Mouse (Mus musculus) liver, embryonic 16.5 days (tissue): Measurements from ENCODE around the gene St7. TPM values are rescaled to one million over a fixed set of nuclear protein-coding genes. Genes with fewer than 3 reads are reported as not detected.

ENCODE experiments used
- ATAC-seq: fragments of 200-750 bp; cut with Nextera tagmentation; 2 replicates; pipeline ENCODE4 v1.8.0; 2017; ENCODE audit warnings: low read depth, mild to moderate bottlenecking, moderate number of reproducible peaks, moderate library complexity
- H3K27ac ChIP-seq: fragments of 300-500 bp; sonication (generic); 2 replicates; pipeline ENCODE4 v1.5.1; 2014; ENCODE audit warnings: mild to moderate bottlenecking, low read length
- H3K27me3 ChIP-seq: fragments of 300-500 bp; sonication (generic); 2 replicates; pipeline ENCODE4 v1.6.1; 2014; ENCODE audit warnings: low read depth, low read length, mixed read lengths; ENCODE audit not compliant: control insufficient read depth, insufficient read depth
- H3K36me3 ChIP-seq: fragments of 300-500 bp; sonication (generic); 2 replicates; pipeline ENCODE4 v1.6.1; 2014; ENCODE audit warnings: mild to moderate bottlenecking; ENCODE audit not compliant: control insufficient read depth, insufficient read depth
- H3K4me1 ChIP-seq: fragments of 300-500 bp; sonication (generic); 2 replicates; pipeline ENCODE4 v1.6.1; 2014; ENCODE audit warnings: low read depth, low read length, mixed read lengths; ENCODE audit not compliant: control insufficient read depth
- H3K4me2 ChIP-seq: fragments of 300-500 bp; sonication (generic); 2 replicates; pipeline ENCODE4 v1.6.1; 2014; ENCODE audit warnings: low read depth, low read length, mixed read lengths
- H3K4me3 ChIP-seq: fragments of 300-500 bp; sonication (generic); 2 replicates; pipeline ENCODE4 v1.5.1; 2014; ENCODE audit warnings: low read depth, mild to moderate bottlenecking, low read length
- H3K9ac ChIP-seq: fragments of 300-500 bp; sonication (generic); 2 replicates; pipeline ENCODE4 v1.6.1; 2014; ENCODE audit warnings: low read depth, low read length
- H3K9me3 ChIP-seq: fragments of 300-500 bp; sonication (generic); replicated peaks from 2 replicates; pipeline ENCODE4 v1.6.1; 2016; ENCODE audit warnings: low read length; ENCODE audit not compliant: control insufficient read depth
- WGBS: fragments of 180-500 bp; shearing (Covaris S2); extraction: QIAGEN DNeasy Blood & Tissue Kit; methylation state at CpG from one replicate; pipeline ENCODE4 v1.1.7; 2014; ENCODE audit not compliant: insufficient replicate concordance; 5-methylcytosine and 5-hydroxymethylcytosine counted together
- polyA plus RNA-seq: library from polyadenylated mRNA; unstranded; fragments of >200 nt; fragmentation: Nextera tagmentation; extraction: Ambion mirVana; gene quantifications from 2 replicates; pipeline ENCODE4 v1.2.1, GENCODE M21; 2015

The St7 gene
- polyA plus RNA-seq, 1 experiment from 2014 or later = 9.3 TPM

DNA sequence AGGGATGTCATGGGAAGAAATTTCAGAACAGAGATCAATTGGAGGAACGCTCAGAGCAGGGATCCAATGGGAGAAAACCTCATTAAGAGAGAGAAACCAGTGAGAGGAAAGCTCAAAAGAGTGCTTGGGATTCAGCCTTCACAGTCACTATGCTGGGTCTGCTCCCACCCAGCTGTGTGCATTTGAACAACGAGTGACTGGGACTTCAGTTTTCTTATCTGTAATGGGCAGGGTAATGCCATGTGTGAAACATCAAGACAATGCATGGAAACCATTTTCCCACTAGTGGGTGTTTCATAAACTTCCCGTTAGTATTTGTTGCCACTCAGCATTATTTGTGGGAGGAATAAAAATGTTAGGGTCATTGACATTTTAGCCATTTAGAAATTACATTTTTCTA lies 111.7 kb downstream of the St7 start:
- no peak overlapping the region for H3K27ac ChIP-seq
- H3K9me3 ChIP-seq = no peaks in the 10 kb centered on the region
- H3K4me2 ChIP-seq = no peak overlapping the region
- no peak overlapping the region for H3K4me3 ChIP-seq
- WGBS = 36% methylated on average over 3 of the region's 3 CpGs
- H3K9ac ChIP-seq = no peak overlapping the region
- H3K27me3 ChIP-seq = no peaks in the 10 kb centered on the region
- H3K36me3 ChIP-seq = no peaks in the 10 kb centered on the region
- H3K4me1 ChIP-seq = peaks cover 5% of the 10 kb centered on the region
- peak; percentile 43; the same call in 1 of the 2 replicates for ATAC-seq

GRCm38 (mm10) chr6:17806569-17806968 lies 113.8 kb downstream of the St7 start:
- H3K9me3 ChIP-seq = no peaks in the 10 kb centered on the region
- no peak overlapping the region for H3K27ac ChIP-seq
- no peak overlapping the region for H3K4me3 ChIP-seq
- H3K36me3 ChIP-seq = no peaks in the 10 kb centered on the region
- H3K9ac ChIP-seq = no peak overlapping the region
- ATAC-seq = no peak
- no peaks in the 10 kb centered on the region for H3K27me3 ChIP-seq
- 45% methylated on average over 4 of the region's 4 CpGs for WGBS
- H3K4me1 ChIP-seq = peaks cover 5% of the 10 kb centered on the region
- H3K4me2 ChIP-seq = no peak overlapping the region

GRCm38 (mm10) chr6:17811063-17811462 lies 118.3 kb downstream of the St7 start:
- H3K36me3 ChIP-seq = no peaks in the 10 kb centered on the region
- no peaks in the 10 kb centered on the region for H3K27me3 ChIP-seq
- H3K4me3 ChIP-seq = no peak overlapping the region
- H3K4me2 ChIP-seq = no peak overlapping the region
- H3K4me1 ChIP-seq = no peaks in the 10 kb centered on the region; the same call in 1 of the 2 replicates
- ATAC-seq = no peak
- 48% methylated on average over 2 of the region's 2 CpGs for whole genome bisulfite sequencing
- no peak overlapping the region for H3K9ac ChIP-seq
- H3K27ac ChIP-seq = no peak overlapping the region
- H3K9me3 ChIP-seq = no peaks in the 10 kb centered on the region

- H3K9ac ChIP-seq = no peak overlapping the region
- H3K4me3 ChIP-seq = no peak overlapping the region
- H3K36me3 ChIP-seq = no peaks in the 10 kb centered on the region
- no peak overlapping the region for H3K4me2 ChIP-seq
- no peaks in the 10 kb centered on the region for H3K9me3 ChIP-seq
- H3K27ac ChIP-seq = no peak overlapping the region
- no peak for ATAC-seq
- no peaks in the 10 kb centered on the region; the same call in 1 of the 2 replicates for H3K4me1 ChIP-seq
- H3K27me3 ChIP-seq = no peaks in the 10 kb centered on the region
These were observed 118.8 kb downstream of the St7 start for GRCm38 (mm10) chr6:17811531-17811930.

- Histone ChIP-seq H3K36me3 (no peaks in the 10 kb centered on the region), H3K27ac (no peak overlapping the region), H3K9me3 (no peaks in the 10 kb centered on the region), H3K4me3 (no peak overlapping the region), H3K27me3 (no peaks in the 10 kb centered on the region), H3K4me2 (no peak overlapping the region), H3K9ac (no peak overlapping the region), H3K4me1 (no peaks in the 10 kb centered on the region)
- no peak for ATAC-seq
- 23% methylated on average over 2 of the region's 2 CpGs for WGBS
These were observed 121.4 kb downstream of the St7 start for GRCm38 (mm10) chr6:17814074-17814649.

DNA sequence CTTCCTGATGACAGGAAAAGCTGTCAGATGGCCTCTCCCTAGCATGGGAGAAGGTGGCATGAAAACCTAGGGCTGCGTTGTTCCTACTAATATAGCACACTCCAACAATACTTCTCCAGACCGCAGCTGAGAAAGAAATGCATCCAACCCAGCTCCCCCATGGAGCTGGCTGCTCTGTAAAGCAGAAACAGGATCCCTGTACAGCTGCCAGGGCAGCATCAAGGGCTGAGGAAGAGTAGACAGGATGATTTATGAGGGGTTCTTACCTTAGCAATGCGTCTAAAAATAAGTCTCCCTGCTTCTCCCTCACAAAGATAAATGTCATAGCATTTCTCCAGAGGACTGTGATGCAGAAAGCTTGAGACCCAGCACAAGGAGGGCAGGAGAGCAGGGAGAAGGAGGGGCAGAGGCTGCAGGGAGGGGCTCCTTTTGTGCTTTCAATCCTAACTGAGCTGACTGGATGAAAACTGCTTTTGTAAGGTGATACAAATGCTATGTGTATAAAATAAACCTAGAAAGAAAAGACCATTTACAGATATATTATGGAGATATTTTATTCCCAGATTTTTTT lies 124.2 kb downstream of the St7 start:
- H3K36me3 ChIP-seq = no peaks in the 10 kb centered on the region
- H3K4me2 ChIP-seq = no peak overlapping the region
- no peak overlapping the region for H3K27ac ChIP-seq
- no peak for ATAC-seq
- no peaks in the 10 kb centered on the region for H3K27me3 ChIP-seq
- no peaks in the 10 kb centered on the region for H3K4me1 ChIP-seq
- H3K9ac ChIP-seq = no peak overlapping the region
- no peaks in the 10 kb centered on the region for H3K9me3 ChIP-seq
- H3K4me3 ChIP-seq = no peak overlapping the region
- 44% methylated on average over 3 of the region's 3 CpGs for WGBS

DNA sequence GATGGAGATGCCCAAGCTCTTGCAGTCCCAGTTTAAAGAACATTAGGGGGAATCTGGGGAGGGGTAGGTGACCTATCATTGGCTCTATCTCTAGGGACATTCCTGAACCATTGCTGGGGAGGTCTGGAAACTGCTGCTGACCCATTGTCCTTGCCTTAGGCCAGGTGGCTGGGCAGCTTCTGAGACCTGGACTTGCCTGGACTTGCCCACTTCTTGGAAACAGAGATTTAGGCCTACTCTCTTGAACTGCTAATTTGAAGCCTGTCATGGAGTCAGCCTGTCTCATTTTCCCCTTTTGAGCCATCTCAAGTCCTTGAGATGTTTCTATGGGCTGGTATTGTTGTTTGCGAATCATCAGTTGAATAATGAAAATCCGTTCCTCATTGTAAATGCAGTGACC lies 130.9 kb downstream of the St7 start:
- Histone ChIP-seq H3K4me1 (no peaks in the 10 kb centered on the region; the same call in 1 of the 2 replicates), H3K9ac (no peak overlapping the region), H3K27ac (no peak overlapping the region), H3K9me3 (no peaks in the 10 kb centered on the region), H3K4me2 (no peak overlapping the region), H3K36me3 (no peaks in the 10 kb centered on the region), H3K27me3 (no peaks in the 10 kb centered on the region), H3K4me3 (no peak overlapping the region)
- WGBS = 77% methylated on average over 2 of the region's 2 CpGs
- no peak for ATAC-seq

- Histone ChIP-seq H3K9me3 (no peaks in the 10 kb centered on the region), H3K27ac (no peak overlapping the region), H3K4me3 (no peak overlapping the region), H3K4me2 (no peak overlapping the region), H3K9ac (no peak overlapping the region), H3K27me3 (no peaks in the 10 kb centered on the region), H3K36me3 (no peaks in the 10 kb centered on the region), H3K4me1 (no peaks in the 10 kb centered on the region; the same call in 1 of the 2 replicates)
- peak; percentile 76 for ATAC-seq
- 50% methylated on average over 1 of the region's 1 CpGs for WGBS
These were observed 132.0 kb downstream of the St7 start for GRCm38 (mm10) chr6:17824735-17825134.

GRCm38 (mm10) chr6:17828382-17828781 lies 135.6 kb downstream of the St7 start:
- Histone ChIP-seq H3K27ac (no peak overlapping the region), H3K9me3 (no peaks in the 10 kb centered on the region), H3K4me1 (no peaks in the 10 kb centered on the region; the same call in 1 of the 2 replicates), H3K4me3 (no peak overlapping the region), H3K4me2 (no peak overlapping the region), H3K9ac (no peak overlapping the region), H3K27me3 (no peaks in the 10 kb centered on the region), H3K36me3 (no peaks in the 10 kb centered on the region)
- ATAC-seq = no peak
- WGBS = 64% methylated on average over 4 of the region's 4 CpGs
